Mouse (Mus musculus) small intestine, adult 2 months (tissue): ENCODE results near the gene Fcrl6.
A peak's percentile ranks its signal among the peaks of the same experiment; 100 is the strongest.

ENCODE experiments used
- CTCF ChIP-seq: fragments of 200-500 bp; IDR thresholded peaks from 2 replicates; pipeline ENCODE4 v1.5.1; 2012; ENCODE audit warnings: low read depth, mild to moderate bottlenecking, control low read depth, inconsistent platforms, low read length, moderate library complexity, mixed read lengths; ENCODE audit not compliant: insufficient replicate concordance, insufficient read length; ENCODE audit errors: extremely low read depth
- POLR2A ChIP-seq: fragments of 200-500 bp; IDR thresholded peaks from 2 replicates; pipeline ENCODE4 v1.6.1; 2012; ENCODE audit warnings: low read depth, mild to moderate bottlenecking, control low read depth, inconsistent platforms, low read length, moderate library complexity

- TF ChIP-seq CTCF (no peak), POLR2A (peak; percentile 53; the same call in 1 of the 2 replicates)
Measured at GRCm38 (mm10) chr1:172550551-172550951, 51.8 kb downstream of the Fcrl6 start.
